Mouse (Mus musculus): ENCODE measurements around the gene Kctd18. TPM values are rescaled to one million over a fixed set of nuclear protein-coding genes. Genes with fewer than 3 reads are reported as not detected.
A peak's percentile ranks its signal among the peaks of the same experiment; 100 is the strongest.

The Kctd18 gene
- total RNA-seq, 2 experiments from 2014 or later = 5.9 to 7.7 TPM

DNA sequence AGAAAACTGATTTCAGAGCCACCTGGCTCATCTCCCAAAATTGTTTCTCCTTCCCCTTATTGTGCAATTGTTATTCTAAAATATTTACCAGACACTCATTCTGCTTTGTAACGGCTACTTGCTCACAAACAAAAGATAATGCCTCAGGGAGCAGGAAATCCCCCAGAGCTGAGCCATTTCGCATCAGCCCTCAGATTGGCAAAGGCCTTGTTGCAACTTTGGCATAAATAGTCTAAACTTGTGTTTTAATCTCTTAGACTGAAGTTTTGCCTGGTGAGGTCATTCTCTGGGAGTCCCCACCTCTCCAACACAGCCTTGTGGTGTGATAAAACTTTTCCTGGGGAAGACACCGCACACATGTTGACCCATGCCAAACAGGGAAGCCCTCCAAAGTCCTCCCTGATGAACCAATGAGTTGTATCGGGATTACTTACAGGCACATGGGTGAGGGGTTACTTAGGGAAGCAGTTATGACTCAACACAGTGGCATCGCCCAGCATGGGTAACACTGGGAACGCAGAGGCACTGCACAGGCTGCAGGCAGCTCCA is 29.6 kb downstream of the Kctd18 start:
- DNase-seq = peak; percentile 36 to 51

DNA sequence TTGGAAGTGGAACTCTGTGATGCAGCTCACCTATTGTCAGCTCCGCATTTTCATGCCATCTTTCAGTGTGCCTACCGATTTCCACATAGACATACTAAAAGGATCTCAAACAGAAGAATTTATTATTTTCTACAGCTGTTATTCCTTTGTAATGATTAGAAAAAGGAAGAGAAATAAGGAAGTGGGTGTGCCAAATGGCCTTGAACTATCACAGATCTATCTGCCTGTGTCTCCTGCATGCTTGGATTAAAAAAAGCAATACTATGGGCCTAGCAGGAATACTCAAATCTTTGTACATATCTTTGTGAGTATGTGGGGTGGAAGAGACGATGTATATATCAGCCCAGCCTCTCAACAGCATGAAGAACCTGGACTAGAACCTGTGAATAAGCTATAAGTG is 41.9 kb downstream of the Kctd18 start:
- DNase-seq = no peak

GRCm38 (mm10) chr1:57971588-57971987 is 47.2 kb downstream of the Kctd18 start:
- no peak for DNase-seq

DNA sequence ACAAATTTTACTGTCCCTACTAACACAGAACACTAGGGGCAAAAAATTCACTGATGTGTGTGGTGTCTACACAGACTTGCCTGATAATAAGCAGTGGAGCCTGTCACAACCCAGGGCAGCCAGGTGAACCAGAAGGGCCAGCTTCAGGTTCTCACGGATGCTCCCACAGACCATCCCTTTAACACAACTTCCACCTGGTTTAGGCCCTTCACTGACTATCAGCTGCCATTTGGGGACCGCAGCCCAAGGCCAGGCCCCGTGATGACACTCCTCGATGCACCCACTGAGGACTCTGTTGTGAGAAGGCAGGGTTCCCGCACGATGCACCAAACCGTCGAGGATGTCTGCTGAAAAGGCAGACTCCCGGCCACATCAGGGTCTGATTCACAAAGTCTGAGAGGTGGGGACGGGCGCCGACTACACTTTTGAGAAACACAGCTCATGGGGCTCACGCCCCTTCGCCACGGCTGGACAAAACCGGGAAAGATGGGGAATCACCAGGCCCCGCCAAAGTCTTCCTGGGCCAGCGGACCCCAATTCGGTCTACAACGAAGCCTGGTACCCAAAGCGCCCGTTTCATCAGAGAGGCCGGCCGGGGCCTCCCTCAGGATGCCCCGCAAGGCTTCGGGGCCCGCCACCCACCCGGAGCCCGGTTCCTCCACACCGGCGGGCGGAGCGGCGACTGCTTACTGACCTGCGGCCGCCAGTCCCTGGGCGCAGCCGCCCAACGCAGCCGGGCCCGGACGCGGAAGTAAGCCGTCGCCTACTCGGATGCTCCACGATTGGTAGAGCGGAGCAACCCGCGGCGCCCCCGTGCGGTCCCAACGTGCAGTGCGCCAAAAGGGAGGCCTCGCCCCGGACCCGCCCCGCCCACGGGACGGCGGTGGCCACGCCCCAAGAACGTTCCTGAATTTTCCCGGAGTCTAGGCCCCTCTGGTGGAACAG is 49.2 kb downstream of the Kctd18 start:
- DNase-seq = peak; percentile 97 to 99

GRCm38 (mm10) chr1:57955774-57956173 is 63.0 kb downstream of the Kctd18 start:
- DNase-seq = no peak

- no peak for DNase-seq
Observed at GRCm38 (mm10) chr1:57954376-57954765, 64.4 kb downstream of the Kctd18 start.

DNA sequence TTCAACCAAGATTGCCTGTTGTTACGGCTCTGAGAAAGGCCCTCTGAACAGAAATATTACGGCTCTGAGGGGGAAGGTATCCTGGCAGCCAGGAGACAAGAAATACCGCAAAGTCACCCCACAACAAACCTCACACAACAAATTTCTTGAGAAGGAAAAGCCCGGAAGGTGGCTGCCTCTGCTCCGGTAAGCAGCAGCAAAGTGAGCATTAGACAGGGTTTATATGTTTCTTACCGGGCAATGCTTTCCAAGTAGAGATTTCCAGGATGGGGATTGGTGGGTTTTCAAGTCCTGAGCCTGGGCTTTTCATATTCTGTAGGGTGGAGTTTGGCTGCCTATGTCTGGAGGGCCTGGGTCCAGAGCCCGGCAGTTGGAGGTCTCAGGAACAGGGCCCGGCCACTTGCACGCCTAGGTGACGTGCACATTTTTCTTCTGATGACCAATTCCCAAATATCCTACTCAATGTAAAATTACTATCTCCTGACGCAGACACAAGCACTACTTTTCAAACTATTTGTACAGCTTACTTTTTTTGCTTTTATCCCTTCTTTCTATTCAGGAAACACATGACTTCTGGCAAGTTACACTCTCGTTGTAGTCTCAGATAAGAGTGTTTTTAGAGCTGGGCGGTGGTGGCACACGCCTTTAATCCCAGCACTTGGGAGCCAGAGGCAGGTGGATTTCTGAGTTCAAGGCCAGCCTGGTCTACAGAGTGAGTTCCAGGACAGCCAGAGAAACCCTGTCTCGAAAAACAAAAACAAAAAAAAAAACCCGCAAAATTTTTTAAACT is 65.0 kb downstream of the Kctd18 start:
- no peak for DNase-seq

- no peak for DNase-seq
Observed at GRCm38 (mm10) chr1:57952509-57952908, 66.2 kb downstream of the Kctd18 start.

- no peak for DNase-seq
Observed at GRCm38 (mm10) chr1:57949716-57950115, 69.0 kb downstream of the Kctd18 start.

DNA sequence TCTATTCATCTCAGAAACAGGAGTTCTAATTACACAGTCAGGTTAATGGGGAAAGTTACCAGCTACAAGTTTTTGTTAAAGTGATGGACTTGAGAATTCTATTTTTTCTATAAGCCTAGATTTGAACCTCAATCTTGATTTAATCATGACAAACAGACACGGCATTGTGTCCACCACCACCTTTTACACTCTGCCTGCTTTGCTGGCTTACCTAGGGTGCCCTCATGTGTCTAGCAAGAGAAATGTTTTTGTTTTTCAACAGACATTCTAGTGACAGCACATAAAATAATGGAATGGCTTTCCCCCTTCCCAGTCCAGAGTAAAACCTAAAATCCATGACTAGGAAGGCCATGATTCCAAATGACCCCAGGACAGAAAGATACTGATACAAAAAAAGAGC is 69.6 kb downstream of the Kctd18 start:
- peak in 1 of 2 experiments; percentile 19 for DNase-seq

DNA sequence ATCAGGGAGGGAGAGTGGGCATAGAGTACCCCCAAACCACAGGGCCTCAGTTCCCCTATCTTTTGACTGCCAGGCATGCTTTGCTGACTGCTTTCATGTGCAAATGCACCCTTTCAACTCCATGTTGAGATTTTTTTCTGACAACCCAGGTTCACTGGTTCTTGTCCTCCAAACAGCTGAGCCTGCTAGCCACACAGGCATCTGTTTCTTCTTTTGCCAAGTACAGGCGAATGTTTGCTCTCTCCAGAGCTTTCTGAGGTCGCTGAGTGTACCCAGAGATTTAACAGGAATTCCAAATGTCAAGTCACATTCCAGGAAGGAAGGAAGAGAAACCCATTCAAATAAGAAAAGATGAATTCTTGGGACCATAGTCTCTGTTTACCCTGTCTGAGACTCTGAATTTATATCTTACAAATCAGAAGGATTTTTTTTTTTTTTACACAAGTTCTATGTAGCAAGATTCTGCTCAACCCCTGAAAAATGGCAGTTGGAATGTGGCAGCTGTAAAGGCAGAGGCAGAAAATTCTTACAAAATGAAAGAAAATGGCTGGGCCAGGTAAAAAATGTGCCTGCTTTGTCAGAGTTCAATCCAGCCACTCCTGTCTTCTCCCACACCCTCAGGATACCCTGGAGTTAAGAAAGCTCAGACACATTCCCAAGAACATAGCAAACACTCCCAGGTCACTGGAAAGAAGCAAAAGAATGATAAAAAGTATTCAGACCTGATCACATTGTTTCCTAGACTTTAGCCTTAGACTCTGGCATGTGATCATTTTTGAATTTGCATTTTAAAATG is 71.0 kb downstream of the Kctd18 start:
- no peak for DNase-seq

DNA sequence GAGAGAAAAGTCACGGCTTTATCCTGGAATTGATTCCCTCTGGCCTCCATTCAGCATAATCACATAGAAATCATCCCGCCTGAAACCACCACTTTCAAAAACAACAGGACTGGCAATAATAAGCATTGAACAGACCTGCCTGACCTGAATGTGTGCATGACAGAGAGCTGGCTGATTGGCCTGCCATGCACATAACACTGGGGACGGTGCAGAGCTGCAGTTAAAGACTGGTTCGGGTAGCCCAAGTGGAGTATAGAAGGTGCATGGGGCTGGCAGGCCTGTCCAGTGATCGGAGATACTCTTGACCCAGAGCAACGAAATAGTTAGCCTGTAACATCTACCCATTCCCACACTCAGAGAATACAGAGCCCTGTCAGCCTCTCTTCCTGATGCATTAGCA is 76.5 kb downstream of the Kctd18 start:
- no peak for DNase-seq

DNA sequence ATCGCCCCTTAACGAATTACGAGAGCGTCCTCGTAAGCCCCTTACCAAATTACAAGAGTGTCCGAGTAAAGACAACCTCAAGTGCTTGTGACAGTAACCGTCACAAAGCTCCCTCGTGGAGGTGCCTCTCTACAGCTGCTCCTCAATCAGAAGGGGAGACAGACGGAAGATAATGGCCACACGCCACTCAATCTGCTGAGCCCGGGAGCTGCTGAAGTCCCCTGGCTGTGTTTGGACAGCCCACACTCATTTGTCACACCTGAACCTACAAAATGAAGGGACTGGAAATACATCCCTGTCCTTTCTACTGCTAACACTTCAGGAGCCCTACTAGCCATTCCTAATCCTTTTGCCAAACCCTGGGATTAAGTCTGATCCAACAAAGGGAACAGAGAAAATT is 77.0 kb downstream of the Kctd18 start:
- DNase-seq = no peak

- DNase-seq = no peak
Observed at GRCm38 (mm10) chr1:57941095-57941494, 77.7 kb downstream of the Kctd18 start.

DNA sequence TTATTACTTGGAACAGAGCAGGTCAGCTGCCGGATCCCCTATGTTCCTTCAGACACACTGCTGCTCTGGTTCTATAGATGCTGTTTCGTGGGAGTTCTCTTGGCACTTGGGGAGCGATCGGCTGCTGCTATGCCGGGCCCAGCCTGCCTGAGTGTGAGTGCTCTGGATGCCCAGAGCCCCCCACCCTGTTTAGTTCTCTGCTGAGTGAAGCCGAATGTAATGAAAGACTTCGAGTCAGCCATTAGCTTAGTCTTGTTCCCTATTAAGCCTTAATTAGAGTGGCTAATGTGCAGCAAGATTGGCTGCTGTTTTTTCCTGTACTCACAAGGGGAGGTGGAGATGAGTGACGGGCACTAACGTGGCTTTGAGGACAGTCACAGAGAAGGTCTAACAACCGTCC is 78.1 kb downstream of the Kctd18 start:
- DNase-seq = no peak

GRCm38 (mm10) chr1:57934287-57934686 is 84.5 kb downstream of the Kctd18 start:
- no peak for DNase-seq

GRCm38 (mm10) chr1:57918567-57918966 is 100.2 kb downstream of the Kctd18 start:
- DNase-seq = no peak

DNA sequence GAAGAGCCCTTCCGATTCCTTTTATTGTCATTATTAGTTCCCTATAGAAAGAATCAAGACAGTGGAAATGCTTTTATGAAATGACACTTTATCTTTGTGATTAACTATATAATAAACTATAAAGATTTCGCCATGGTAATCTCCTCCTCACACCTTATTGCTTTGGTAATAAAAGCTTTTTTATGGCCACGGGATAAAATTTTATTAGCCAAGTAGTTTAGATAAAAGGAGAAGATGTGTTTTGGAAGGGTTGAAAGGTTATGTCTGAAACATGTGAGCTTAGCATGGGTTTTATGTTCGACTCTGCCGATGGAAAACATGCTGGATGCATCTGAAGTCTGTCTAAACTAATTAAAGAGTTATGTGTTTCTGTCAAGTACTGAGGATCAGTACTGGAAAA is 101.4 kb downstream of the Kctd18 start:
- no peak for DNase-seq

GRCm38 (mm10) chr1:57911561-57911960 is 107.2 kb downstream of the Kctd18 start:
- DNase-seq = no peak

DNA sequence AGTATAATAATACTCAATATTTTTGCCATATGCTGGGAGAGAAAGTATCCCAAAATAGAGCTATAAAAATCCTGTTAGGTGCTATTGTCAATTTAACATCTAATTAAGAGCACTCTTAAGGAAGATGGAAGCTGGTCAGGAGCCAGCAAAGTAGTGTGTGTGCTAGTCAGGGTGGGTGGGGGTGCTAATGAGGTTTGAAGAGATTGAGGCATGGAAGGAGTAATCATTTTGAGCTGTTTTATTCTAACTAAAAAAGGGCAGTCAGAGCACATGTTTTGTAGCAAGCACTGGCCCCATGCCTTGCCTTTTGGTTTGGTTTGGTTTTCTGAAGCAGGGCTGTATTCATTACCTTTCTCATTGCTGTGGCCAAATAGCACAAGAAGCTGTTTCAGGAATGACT is 112.4 kb downstream of the Kctd18 start:
- DNase-seq = no peak

- DNase-seq = peak; percentile 9 to 13
Observed at GRCm38 (mm10) chr1:57905912-57906311, 112.8 kb downstream of the Kctd18 start.
